Mouse (Mus musculus) stomach, postnatal 0 days (tissue): Measurements from ENCODE around the gene Scn1b. TPM values are rescaled to one million over a fixed set of nuclear protein-coding genes. Genes with fewer than 3 reads are reported as not detected.

Source experiments
- ATAC-seq: fragments of 200-750 bp; cut with Nextera tagmentation; 2 replicates; pipeline ENCODE4 v1.8.0; 2017; ENCODE audit not compliant: low FRiP score, low TSS enrichment
- DNase-seq: peaks from one replicate; pipeline ENCODE4 v3.0.0-alpha.2; 2016; ENCODE audit warnings: low spot score
- H3K27ac ChIP-seq: fragments of 300-500 bp; sonication (generic); replicated peaks from 2 replicates; pipeline ENCODE4 v1.5.1; 2014; ENCODE audit warnings: mild to moderate bottlenecking, control low read depth
- H3K27me3 ChIP-seq: fragments of 300-500 bp; sonication (generic); 2 replicates; pipeline ENCODE4 v1.6.1; 2014; ENCODE audit warnings: low read length; ENCODE audit not compliant: control insufficient read depth, insufficient read depth
- H3K36me3 ChIP-seq: fragments of 300-500 bp; sonication (generic); 2 replicates; pipeline ENCODE4 v1.6.1; 2014; ENCODE audit warnings: low read length, mixed read lengths; ENCODE audit not compliant: control insufficient read depth, insufficient read depth
- H3K4me1 ChIP-seq: fragments of 300-500 bp; sonication (generic); replicated peaks from 2 replicates; pipeline ENCODE4 v1.6.1; 2014; ENCODE audit warnings: antibody characterized with exemption; ENCODE audit not compliant: control insufficient read depth, insufficient read depth
- H3K4me2 ChIP-seq: fragments of 300-500 bp; sonication (generic); replicated peaks from 2 replicates; pipeline ENCODE4 v1.6.1; 2014; ENCODE audit warnings: low read depth, mild to moderate bottlenecking, control low read depth, moderate library complexity
- H3K4me3 ChIP-seq: fragments of 300-500 bp; sonication (generic); 2 replicates; pipeline ENCODE4 v1.5.1; 2014; ENCODE audit warnings: low read depth, low read length, control low read depth
- H3K9ac ChIP-seq: fragments of 300-500 bp; sonication (generic); 2 replicates; pipeline ENCODE4 v1.6.1; 2014; ENCODE audit warnings: mild to moderate bottlenecking, low read length, control low read depth, mixed read lengths
- H3K9me3 ChIP-seq: fragments of 300-500 bp; sonication (generic); 2 replicates; pipeline ENCODE4 v1.6.1; 2016; ENCODE audit warnings: low read length; ENCODE audit not compliant: control insufficient read depth
- CTCF ChIP-seq: IDR thresholded peaks from 2 replicates; pipeline ENCODE4 v1.5.1; 2016; ENCODE audit warnings: antibody characterized with exemption, low read depth, mild to moderate bottlenecking, moderate library complexity
- EP300 ChIP-seq: optimal IDR thresholded peaks from 2 replicates; pipeline ENCODE3; 2016; ENCODE audit warnings: antibody characterized with exemption
- WGBS: fragments of 180-500 bp; shearing (Covaris S2); extraction: QIAGEN DNeasy Blood & Tissue Kit; methylation state at CpG from one replicate; pipeline ENCODE4 v1.1.7; 2014; 5-methylcytosine and 5-hydroxymethylcytosine counted together
- polyA plus RNA-seq: library from polyadenylated mRNA; unstranded; fragments of >200 nt; fragmentation: Nextera tagmentation; extraction: Ambion mirVana; gene quantifications from 2 replicates; pipeline ENCODE4 v1.2.1, GENCODE M21; 2015

Gene Scn1b
- polyA plus RNA-seq, 1 experiment from 2014 or later, result 2.5 TPM

- DNase-seq (no peak), ATAC-seq (0 out of 2 replicates have a peak, but pooled peaks have one; percentile 10)
- H3K27ac ChIP-seq, result peak overlapping the region; percentile 72; the same call in 1 of the 2 replicates
- H3K36me3 ChIP-seq, result no peaks in the 10 kb centered on the region
- no peaks in the 10 kb centered on the region for H3K9me3 ChIP-seq
- H3K4me3 ChIP-seq, result no peak overlapping the region
- TF ChIP-seq CTCF, result peak; percentile 65
- TF ChIP-seq EP300, result no peak
- WGBS, result 36% methylated on average over 16 of the region's 19 CpGs
- H3K27me3 ChIP-seq, result no peaks in the 10 kb centered on the region
- 0 out of 2 replicates have a peak, but pooled peaks cover 2% of the 10 kb centered on the region for H3K4me1 ChIP-seq
- no peak overlapping the region for H3K9ac ChIP-seq
- H3K4me2 ChIP-seq, result no peak overlapping the region
Observed at GRCm38 (mm10) chr7:31156034-31156928, 29.5 kb upstream of the Scn1b start.

- DNase-seq (no peak), ATAC-seq (no peak)
- Histone ChIP-seq H3K9ac (0 out of 2 replicates have a peak within 1 kb of the TSS, but pooled peaks have one; percentile 19), H3K27me3 (no peaks in the 10 kb centered on the region), H3K36me3 (no peaks in the 10 kb centered on the region), H3K9me3 (no peaks in the 10 kb centered on the region), H3K27ac (peak within 1 kb of the TSS; percentile 72), H3K4me1 (0 out of 2 replicates have a peak, but pooled peaks cover 2% of the 10 kb centered on the region), H3K4me2 (no peak within 1 kb of the TSS), H3K4me3 (no peak within 1 kb of the TSS)
- TF ChIP-seq CTCF (no peak), EP300 (no peak)
- 55% methylated on average over 5 of the region's 5 CpGs for WGBS
Observed at GRCm38 (mm10) chr7:31155296-31156033, 28.7 kb upstream of the Scn1b start, which contains the start of gene Gramd1a. Gene Gramd1a, minus strand, starts transcription at chr7:31155896.

GRCm38 (mm10) chr7:31153536-31154320, 26.9 kb upstream of the Scn1b start:
- no peak overlapping the region for H3K4me2 ChIP-seq
- no peak overlapping the region for H3K9ac ChIP-seq
- TF ChIP-seq CTCF (no peak), EP300 (no peak)
- H3K27me3 ChIP-seq, result no peaks in the 10 kb centered on the region
- no peak overlapping the region for H3K4me3 ChIP-seq
- H3K9me3 ChIP-seq, result no peaks in the 10 kb centered on the region
- H3K4me1 ChIP-seq, result 0 out of 2 replicates have a peak, but pooled peaks cover 2% of the 10 kb centered on the region
- H3K27ac ChIP-seq, result 0 out of 2 replicates have a peak overlapping the region, but pooled peaks have one; percentile 30
- 85% methylated on average over 6 of the region's 6 CpGs for WGBS
- no peak for ATAC-seq
- H3K36me3 ChIP-seq, result no peaks in the 10 kb centered on the region
- DNase-seq, result no peak

- WGBS, result 6% methylated on average over 23 of the region's 23 CpGs
- peak overlapping the region; percentile 96 for H3K27ac ChIP-seq
- ATAC-seq (peak; percentile 63), DNase-seq (peak; percentile 58)
- no peaks in the 10 kb centered on the region for H3K36me3 ChIP-seq
- peak overlapping the region; percentile 63 for H3K4me2 ChIP-seq
- 0 out of 2 replicates have a peak, but pooled peaks cover 4% of the 10 kb centered on the region for H3K4me1 ChIP-seq
- H3K9ac ChIP-seq, result peak overlapping the region; percentile 78
- H3K27me3 ChIP-seq, result no peaks in the 10 kb centered on the region
- TF ChIP-seq CTCF (no peak), EP300 (no peak)
- H3K4me3 ChIP-seq, result peak overlapping the region; percentile 57
- H3K9me3 ChIP-seq, result no peaks in the 10 kb centered on the region
Observed at GRCm38 (mm10) chr7:31151301-31152241, 24.8 kb upstream of the Scn1b start.
